Mouse (Mus musculus): ENCODE results near the gene Cyp2d10. TPM values are rescaled to one million over a fixed set of nuclear protein-coding genes. Genes with fewer than 3 reads are reported as not detected.
"Not testable (repeated sequence)": the region's sequence is repeated elsewhere in the genome, so short reads cannot be mapped to it uniquely, and the experiment has no call there.

Cyp2d10 gene
- polyA plus RNA-seq, 1 experiment from 2014 or later: not detected

DNA sequence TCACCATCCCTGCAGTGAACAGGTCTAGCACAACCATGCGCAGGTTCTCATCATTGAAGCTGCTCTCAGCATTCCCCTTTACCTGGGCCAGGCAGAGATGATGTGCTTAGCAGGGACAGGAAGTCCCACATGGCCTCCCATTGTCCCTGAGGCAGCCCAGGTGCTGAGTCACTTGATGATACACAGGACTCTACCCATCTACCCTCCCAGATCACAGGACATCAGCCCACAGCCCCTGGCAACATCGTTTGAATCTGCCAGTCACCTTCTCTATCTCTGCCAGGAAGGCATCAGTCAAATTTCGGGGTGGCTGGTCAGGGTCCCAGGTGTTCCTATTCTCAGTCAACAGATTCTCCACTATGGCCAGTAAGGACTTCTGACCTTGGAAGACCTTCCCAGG is 2.8 kb downstream of the Cyp2d10 start:
- WGBS: 87% methylated on average over 3 of the region's 3 CpGs
- no peak for ATAC-seq

DNA sequence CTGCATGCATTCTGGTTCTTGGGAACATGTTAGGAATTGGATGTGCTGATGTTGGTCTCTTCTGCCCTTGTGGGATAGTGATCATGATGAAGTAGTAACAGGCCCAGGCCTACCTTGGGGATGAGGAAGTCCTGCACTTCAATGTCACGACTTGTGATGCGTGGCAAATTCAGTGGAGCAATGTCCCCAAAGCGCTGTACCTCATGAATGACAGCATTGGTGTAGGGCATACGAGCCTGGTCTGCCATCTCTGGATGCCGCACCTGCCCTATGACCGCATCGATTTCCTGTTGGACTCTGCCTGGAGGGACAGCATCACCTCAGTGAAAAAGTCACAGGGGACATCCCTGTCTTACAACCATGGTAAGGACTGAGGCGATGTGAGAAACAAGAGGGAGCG is 3.4 kb downstream of the Cyp2d10 start:
- H3K9ac ChIP-seq (ENCODE audit: low read depth, low read length): no peak overlapping the region
- no peaks in the 10 kb centered on the region for H3K36me3 ChIP-seq (ENCODE audit: control insufficient read depth, insufficient read depth, low read length)
- H3K9me3 ChIP-seq (ENCODE audit: control insufficient read depth, low read length): no peaks in the 10 kb centered on the region
- WGBS: 97% methylated on average over 9 of the region's 9 CpGs
- ATAC-seq: no peak
- H3K27ac ChIP-seq (ENCODE audit: low read depth, low read length): no peak overlapping the region
- no peak overlapping the region for H3K4me2 ChIP-seq (ENCODE audit: low read length)
- no peak overlapping the region for H3K4me3 ChIP-seq (ENCODE audit: low read length)
- no peaks in the 10 kb centered on the region for H3K4me1 ChIP-seq (ENCODE audit: control insufficient read depth, insufficient read depth, low read depth, low read length)
- no peaks in the 10 kb centered on the region for H3K27me3 ChIP-seq (replicated peaks; ENCODE audit: control insufficient read depth, insufficient read depth, low read length)

More for the DNA sequence above, 2.8 kb downstream of the Cyp2d10 start:
- no peak overlapping the region for H3K9ac ChIP-seq (ENCODE audit: low read depth, low read length)
- H3K27ac ChIP-seq (ENCODE audit: low read depth, low read length): no peak overlapping the region
- no peaks in the 10 kb centered on the region for H3K36me3 ChIP-seq (ENCODE audit: control insufficient read depth, insufficient read depth, low read length)
- no peaks in the 10 kb centered on the region for H3K9me3 ChIP-seq (ENCODE audit: control insufficient read depth, low read length)
- H3K4me2 ChIP-seq (ENCODE audit: low read length): no peak overlapping the region
- H3K4me3 ChIP-seq (ENCODE audit: low read length): no peak overlapping the region
- no peaks in the 10 kb centered on the region for H3K27me3 ChIP-seq (replicated peaks; ENCODE audit: control insufficient read depth, insufficient read depth, low read length)
- H3K4me1 ChIP-seq (ENCODE audit: control insufficient read depth, insufficient read depth, low read depth, low read length): no peaks in the 10 kb centered on the region

GRCm38 (mm10) chr15:82402741-82403140 is 4.3 kb downstream of the Cyp2d10 start:
- H3K4me2 ChIP-seq (ENCODE audit: low read length): no peak overlapping the region
- no peaks in the 10 kb centered on the region for H3K27me3 ChIP-seq (replicated peaks; ENCODE audit: control insufficient read depth, insufficient read depth, low read length)
- H3K4me3 ChIP-seq (ENCODE audit: low read length): no peak overlapping the region
- H3K9ac ChIP-seq (ENCODE audit: low read depth, low read length): no peak overlapping the region
- no peaks in the 10 kb centered on the region for H3K36me3 ChIP-seq (ENCODE audit: control insufficient read depth, insufficient read depth, low read length)
- no peaks in the 10 kb centered on the region for H3K9me3 ChIP-seq (ENCODE audit: control insufficient read depth, low read length)
- no peaks in the 10 kb centered on the region for H3K4me1 ChIP-seq (ENCODE audit: control insufficient read depth, insufficient read depth, low read depth, low read length)
- WGBS: 85% methylated on average over 6 of the region's 6 CpGs
- no peak for ATAC-seq
- H3K27ac ChIP-seq (ENCODE audit: low read depth, low read length): no peak overlapping the region

DNA sequence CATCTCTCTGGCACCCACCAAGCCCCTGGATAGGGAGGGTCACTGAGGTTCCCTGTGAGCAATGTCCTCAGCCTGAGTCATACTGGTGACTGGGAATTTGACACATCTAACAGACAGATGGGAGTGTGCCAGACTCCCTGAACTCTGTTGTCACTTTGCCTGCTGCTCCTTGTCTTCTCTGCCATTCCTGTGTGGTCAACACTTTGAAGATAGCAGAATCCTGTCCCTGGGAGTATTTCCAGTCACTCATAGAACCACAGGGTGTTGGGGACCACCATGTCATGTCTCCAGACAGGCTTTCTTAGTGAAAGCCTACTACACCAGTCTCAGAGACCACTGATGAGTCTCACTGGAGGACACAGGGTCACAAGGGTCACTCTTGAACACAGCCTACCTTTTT is 4.9 kb downstream of the Cyp2d10 start:
- H3K4me3 ChIP-seq (ENCODE audit: low read length): no peak overlapping the region
- no peaks in the 10 kb centered on the region for H3K36me3 ChIP-seq (ENCODE audit: control insufficient read depth, insufficient read depth, low read length)

GRCm38 (mm10) chr15:82401516-82401915 is 5.5 kb downstream of the Cyp2d10 start:
- H3K4me3 ChIP-seq (ENCODE audit: low read length): no peak overlapping the region
- WGBS: 23% methylated on average over 2 of the region's 2 CpGs
- no peaks in the 10 kb centered on the region for H3K36me3 ChIP-seq (ENCODE audit: control insufficient read depth, insufficient read depth, low read length)
- H3K4me1 ChIP-seq (ENCODE audit: control insufficient read depth, insufficient read depth, low read depth, low read length): no peaks in the 10 kb centered on the region
- no peaks in the 10 kb centered on the region for H3K9me3 ChIP-seq (ENCODE audit: control insufficient read depth, low read length)
- no peak overlapping the region for H3K9ac ChIP-seq (ENCODE audit: low read depth, low read length)
- no peak overlapping the region for H3K27ac ChIP-seq (ENCODE audit: low read depth, low read length)
- ATAC-seq: no peak
- H3K27me3 ChIP-seq (replicated peaks; ENCODE audit: control insufficient read depth, insufficient read depth, low read length): no peaks in the 10 kb centered on the region
- H3K4me2 ChIP-seq (ENCODE audit: low read length): no peak overlapping the region

More for the DNA sequence above, 4.9 kb downstream of the Cyp2d10 start:
- Histone ChIP-seq H3K27ac (ENCODE audit: low read depth, low read length) (no peak overlapping the region), H3K4me2 (ENCODE audit: low read length) (no peak overlapping the region), H3K27me3 (replicated peaks; ENCODE audit: control insufficient read depth, insufficient read depth, low read length) (no peaks in the 10 kb centered on the region), H3K4me1 (ENCODE audit: control insufficient read depth, insufficient read depth, low read depth, low read length) (no peaks in the 10 kb centered on the region), H3K9ac (ENCODE audit: low read depth, low read length) (no peak overlapping the region), H3K9me3 (ENCODE audit: control insufficient read depth, low read length) (no peaks in the 10 kb centered on the region)
- ATAC-seq: no peak

GRCm38 (mm10) chr15:82395955-82396354 is 11.0 kb downstream of the Cyp2d10 start:
- 90% methylated on average over 3 of the region's 3 CpGs for WGBS
- H3K9ac ChIP-seq (ENCODE audit: low read depth, low read length); H3K4me3 ChIP-seq (ENCODE audit: low read length); H3K27ac ChIP-seq (ENCODE audit: low read depth, low read length); ATAC-seq; H3K27me3 ChIP-seq (replicated peaks; ENCODE audit: control insufficient read depth, insufficient read depth, low read length); H3K9me3 ChIP-seq (ENCODE audit: control insufficient read depth, low read length); H3K4me1 ChIP-seq (ENCODE audit: control insufficient read depth, insufficient read depth, low read depth, low read length); H3K36me3 ChIP-seq (ENCODE audit: control insufficient read depth, insufficient read depth, low read length); H3K4me2 ChIP-seq (ENCODE audit: low read length): not testable (repeated sequence)

- H3K36me3 ChIP-seq (ENCODE audit: control insufficient read depth, insufficient read depth, low read length); H3K27me3 ChIP-seq (replicated peaks; ENCODE audit: control insufficient read depth, insufficient read depth, low read length); ATAC-seq; H3K9me3 ChIP-seq (ENCODE audit: control insufficient read depth, low read length); H3K4me1 ChIP-seq (ENCODE audit: control insufficient read depth, insufficient read depth, low read depth, low read length); H3K9ac ChIP-seq (ENCODE audit: low read depth, low read length); H3K4me3 ChIP-seq (ENCODE audit: low read length); H3K4me2 ChIP-seq (ENCODE audit: low read length); H3K27ac ChIP-seq (ENCODE audit: low read depth, low read length): not testable (repeated sequence)
- 83% methylated on average over 2 of the region's 2 CpGs for WGBS
Observed at GRCm38 (mm10) chr15:82393922-82394321, 13.1 kb downstream of the Cyp2d10 start, which contains the start of gene Cyp2d11. Gene Cyp2d11 (minus strand): TSS chr15:82394022.

DNA sequence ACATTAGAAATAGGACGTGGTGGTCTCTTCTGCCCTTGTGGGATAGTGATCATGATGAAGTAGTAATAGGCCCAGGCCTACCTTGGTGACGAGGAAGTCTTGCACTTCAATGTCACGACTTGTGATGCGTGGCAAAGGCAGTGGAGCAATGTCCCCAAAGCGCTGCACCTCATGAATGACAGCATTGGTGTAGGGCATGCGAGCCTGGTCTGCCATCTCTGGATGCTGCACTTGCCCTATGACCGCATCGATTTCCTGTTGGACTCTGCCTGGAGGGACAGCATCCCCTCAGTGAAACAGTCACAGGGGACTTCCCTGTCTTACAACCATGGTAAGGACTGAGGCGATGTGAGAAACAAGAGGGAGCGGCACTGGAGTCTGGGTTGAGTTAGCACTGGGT is 17.1 kb downstream of the Cyp2d10 start:
- ATAC-seq; H3K9me3 ChIP-seq (ENCODE audit: control insufficient read depth, low read length); H3K9ac ChIP-seq (ENCODE audit: low read depth, low read length); H3K27me3 ChIP-seq (replicated peaks; ENCODE audit: control insufficient read depth, insufficient read depth, low read length); H3K4me2 ChIP-seq (ENCODE audit: low read length); H3K4me3 ChIP-seq (ENCODE audit: low read length); H3K36me3 ChIP-seq (ENCODE audit: control insufficient read depth, insufficient read depth, low read length); H3K4me1 ChIP-seq (ENCODE audit: control insufficient read depth, insufficient read depth, low read depth, low read length); H3K27ac ChIP-seq (ENCODE audit: low read depth, low read length): not testable (repeated sequence)
- WGBS: 93% methylated on average over 10 of the region's 10 CpGs

DNA sequence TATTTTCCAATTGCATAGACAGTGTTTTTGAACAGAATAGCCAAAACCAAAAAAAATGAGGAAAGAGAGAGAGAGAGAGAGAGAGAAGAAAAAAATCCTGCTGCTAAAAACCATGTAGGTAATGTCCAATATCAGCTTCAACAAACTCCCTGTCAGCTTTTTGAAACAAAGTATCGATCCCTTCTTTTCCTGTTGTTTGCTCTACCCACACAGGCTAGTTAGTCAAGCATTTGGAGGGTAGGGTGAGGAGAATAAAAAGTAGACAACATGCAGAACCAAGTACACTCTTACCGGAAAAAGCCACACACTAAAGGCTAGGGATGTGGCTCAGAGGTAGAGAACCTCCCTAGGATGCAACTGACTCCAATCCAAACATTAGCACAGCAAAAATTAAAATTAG is 21.3 kb downstream of the Cyp2d10 start:
- H3K4me1 ChIP-seq (ENCODE audit: control insufficient read depth, insufficient read depth, low read depth, low read length): peaks cover 5% of the 10 kb centered on the region
- H3K9me3 ChIP-seq (ENCODE audit: control insufficient read depth, low read length): no peaks in the 10 kb centered on the region
- H3K27me3 ChIP-seq (replicated peaks; ENCODE audit: control insufficient read depth, insufficient read depth, low read length): no peaks in the 10 kb centered on the region
- H3K9ac ChIP-seq (ENCODE audit: low read depth, low read length): no peak overlapping the region
- no peaks in the 10 kb centered on the region for H3K36me3 ChIP-seq (ENCODE audit: control insufficient read depth, insufficient read depth, low read length)
- no peak overlapping the region for H3K27ac ChIP-seq (ENCODE audit: low read depth, low read length)
- no peak overlapping the region for H3K4me3 ChIP-seq (ENCODE audit: low read length)
- no peak for ATAC-seq
- no peak overlapping the region for H3K4me2 ChIP-seq (ENCODE audit: low read length)
- 98% methylated on average over 2 of the region's 2 CpGs for WGBS

DNA sequence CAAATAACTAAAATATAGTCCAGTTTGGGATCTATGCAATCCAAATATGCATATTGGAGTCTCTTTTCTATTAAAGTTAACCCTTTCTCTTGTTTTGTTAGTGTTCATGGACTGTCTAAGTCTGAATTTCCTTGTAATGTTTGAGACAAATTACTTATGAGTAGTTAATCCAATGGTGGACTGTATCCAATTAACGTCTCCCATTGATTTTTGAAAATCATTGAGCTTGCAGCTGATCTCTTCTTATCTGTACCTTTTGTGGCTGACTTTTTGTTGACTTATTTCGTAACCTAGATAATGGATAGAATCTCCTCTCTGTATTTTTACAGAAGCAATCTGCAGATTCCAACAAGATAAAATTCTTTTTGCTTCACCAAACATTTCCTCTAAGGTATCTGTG is 24.6 kb downstream of the Cyp2d10 start:
- H3K36me3 ChIP-seq (ENCODE audit: control insufficient read depth, insufficient read depth, low read length): no peaks in the 10 kb centered on the region
- ATAC-seq: no peak
- H3K4me2 ChIP-seq (ENCODE audit: low read length): no peak overlapping the region
- H3K9ac ChIP-seq (ENCODE audit: low read depth, low read length): no peak overlapping the region
- 91% methylated on average over 2 of the region's 2 CpGs for WGBS
- peaks cover 7% of the 10 kb centered on the region for H3K4me1 ChIP-seq (ENCODE audit: control insufficient read depth, insufficient read depth, low read depth, low read length)
- no peak overlapping the region for H3K27ac ChIP-seq (ENCODE audit: low read depth, low read length)
- H3K4me3 ChIP-seq (ENCODE audit: low read length): no peak overlapping the region
- no peaks in the 10 kb centered on the region for H3K27me3 ChIP-seq (replicated peaks; ENCODE audit: control insufficient read depth, insufficient read depth, low read length)
- H3K9me3 ChIP-seq (ENCODE audit: control insufficient read depth, low read length): no peaks in the 10 kb centered on the region
